Mouse (Mus musculus): ENCODE data around the gene Lyrm7.
A peak's percentile ranks its signal among the peaks of the same experiment; 100 is the strongest.
"Not testable (repeated sequence)": the region's sequence is repeated elsewhere in the genome, so short reads cannot be mapped to it uniquely, and the experiment has no call there.

Lyrm7 gene

GRCm38 (mm10) chr11:54879922-54880321 lies 19.2 kb upstream of the Lyrm7 start:
- no peak for DNase-seq

- DNase-seq: peak; percentile 60 to 64
Measured at GRCm38 (mm10) chr11:54879434-54879833, 18.7 kb upstream of the Lyrm7 start.

GRCm38 (mm10) chr11:54878893-54879292 lies 18.2 kb upstream of the Lyrm7 start:
- no peak for DNase-seq

- no peak for DNase-seq
Measured at GRCm38 (mm10) chr11:54876031-54876430, 15.3 kb upstream of the Lyrm7 start.

- no peak for DNase-seq
Measured at GRCm38 (mm10) chr11:54871831-54872537, 11.3 kb upstream of the Lyrm7 start.

GRCm38 (mm10) chr11:54869318-54869717 lies 8.6 kb upstream of the Lyrm7 start:
- DNase-seq: no peak

- DNase-seq: no peak
Measured at GRCm38 (mm10) chr11:54868445-54868844, 7.7 kb upstream of the Lyrm7 start.

- DNase-seq: no peak
Measured at GRCm38 (mm10) chr11:54867903-54868434, 7.3 kb upstream of the Lyrm7 start.

GRCm38 (mm10) chr11:54867049-54867385 lies 6.3 kb upstream of the Lyrm7 start:
- DNase-seq: no peak

GRCm38 (mm10) chr11:54866119-54867048 lies 5.7 kb upstream of the Lyrm7 start, which contains the start of gene Hint1:
Hint1 (plus strand) TSS chr11:54866383.
- peak; percentile 92 to 94 for DNase-seq

- DNase-seq: no peak
Measured at GRCm38 (mm10) chr11:54865330-54866085, 4.8 kb upstream of the Lyrm7 start.

- peak; percentile 51 to 58 for DNase-seq
Measured at GRCm38 (mm10) chr11:54862621-54863520, 2.2 kb upstream of the Lyrm7 start.

- DNase-seq: no peak
Measured at GRCm38 (mm10) chr11:54861471-54862420, 1.0 kb upstream of the Lyrm7 start.

GRCm38 (mm10) chr11:54859322-54860165 lies 1.2 kb downstream of the Lyrm7 start:
- peak in 1 of 2 experiments; percentile 31 for DNase-seq

GRCm38 (mm10) chr11:54858880-54859279 lies 1.8 kb downstream of the Lyrm7 start:
- DNase-seq: not testable (repeated sequence)

GRCm38 (mm10) chr11:54851656-54852055 lies 9.1 kb downstream of the Lyrm7 start:
- DNase-seq: no peak

- DNase-seq: no peak
Measured at GRCm38 (mm10) chr11:54849961-54850758, 10.6 kb downstream of the Lyrm7 start.

All from B cell, adult 2 months (primary cell).